Mouse (Mus musculus): ENCODE measurements at regions not wholly inside any gene's neighbourhood (a gene's known extent, or its start where the extent isn't known, plus 50 kb on each side); places are given as distances from the start of the nearest gene placed in this dataset.

GRCm38 (mm10) chr9:32923925-32924324 is 287.9 kb downstream of the Ets1 start:
- Histone ChIP-seq H3K4me3 (ENCODE audit: low read depth, low read length) (no peak overlapping the region), H3K9ac (replicated peaks) (no peak overlapping the region), H3K4me2 (ENCODE audit: low read depth, low read length) (no peak overlapping the region), H3K4me1 (ENCODE audit: insufficient read depth) (no peaks in the 10 kb centered on the region), H3K9me3 (ENCODE audit: low read length) (no peaks in the 10 kb centered on the region), H3K27me3 (ENCODE audit: insufficient read depth, low read length) (no peaks in the 10 kb centered on the region), H3K27ac (ENCODE audit: low read depth) (no peak overlapping the region), H3K36me3 (replicated peaks; ENCODE audit: insufficient read depth, low read length) (no peaks in the 10 kb centered on the region)
- no peak for ATAC-seq
- TF ChIP-seq CTCF (IDR thresholded peaks at IDR 0.05; ENCODE audit: low read depth) (no peak), EP300 (IDR thresholded peaks at IDR 0.05; ENCODE audit: low read depth) (no peak)
- DNase-seq: no peak

GRCm38 (mm10) chr9:32924333-32924886 is 288.4 kb downstream of the Ets1 start:
- no peak for TF ChIP-seq EP300 (IDR thresholded peaks at IDR 0.05; ENCODE audit: low read depth)
- TF ChIP-seq CTCF (IDR thresholded peaks at IDR 0.05; ENCODE audit: low read depth): no peak
- H3K27ac ChIP-seq (ENCODE audit: low read depth): no peak overlapping the region
- no peaks in the 10 kb centered on the region for H3K36me3 ChIP-seq (replicated peaks; ENCODE audit: insufficient read depth, low read length)
- no peak overlapping the region for H3K4me2 ChIP-seq (ENCODE audit: low read depth, low read length)
- no peaks in the 10 kb centered on the region for H3K9me3 ChIP-seq (ENCODE audit: low read length)
- DNase-seq (no peak), ATAC-seq (no peak)
- H3K4me1 ChIP-seq (ENCODE audit: insufficient read depth): no peaks in the 10 kb centered on the region
- 76% methylated on average over 7 of the region's 7 CpGs for WGBS (ENCODE audit: insufficient replicate concordance)
- H3K27me3 ChIP-seq (ENCODE audit: insufficient read depth, low read length): no peaks in the 10 kb centered on the region
- no peak overlapping the region for H3K9ac ChIP-seq (replicated peaks)
- no peak overlapping the region for H3K4me3 ChIP-seq (ENCODE audit: low read depth, low read length)

GRCm38 (mm10) chr9:32925036-32925435 is 289.0 kb downstream of the Ets1 start:
- no peak for DNase-seq
- Histone ChIP-seq H3K9ac (replicated peaks) (no peak overlapping the region), H3K27ac (ENCODE audit: low read depth) (no peak overlapping the region), H3K4me3 (ENCODE audit: low read depth, low read length) (no peak overlapping the region), H3K9me3 (ENCODE audit: low read length) (no peaks in the 10 kb centered on the region), H3K27me3 (ENCODE audit: insufficient read depth, low read length) (no peaks in the 10 kb centered on the region), H3K36me3 (replicated peaks; ENCODE audit: insufficient read depth, low read length) (no peaks in the 10 kb centered on the region), H3K4me1 (ENCODE audit: insufficient read depth) (no peaks in the 10 kb centered on the region), H3K4me2 (ENCODE audit: low read depth, low read length) (no peak overlapping the region)
- 77% methylated on average over 6 of the region's 6 CpGs for WGBS (ENCODE audit: insufficient replicate concordance)
- no peak for ATAC-seq
- TF ChIP-seq CTCF (IDR thresholded peaks at IDR 0.05; ENCODE audit: low read depth) (no peak), EP300 (IDR thresholded peaks at IDR 0.05; ENCODE audit: low read depth) (no peak)

- TF ChIP-seq CTCF (IDR thresholded peaks at IDR 0.05; ENCODE audit: low read depth) (no peak), EP300 (IDR thresholded peaks at IDR 0.05; ENCODE audit: low read depth) (no peak)
- Histone ChIP-seq H3K27me3 (ENCODE audit: insufficient read depth, low read length) (no peaks in the 10 kb centered on the region), H3K9ac (replicated peaks) (no peak overlapping the region), H3K4me1 (ENCODE audit: insufficient read depth) (no peaks in the 10 kb centered on the region), H3K27ac (ENCODE audit: low read depth) (no peak overlapping the region), H3K9me3 (ENCODE audit: low read length) (no peaks in the 10 kb centered on the region), H3K36me3 (replicated peaks; ENCODE audit: insufficient read depth, low read length) (no peaks in the 10 kb centered on the region), H3K4me3 (ENCODE audit: low read depth, low read length) (no peak overlapping the region), H3K4me2 (ENCODE audit: low read depth, low read length) (peak overlapping the region; percentile 6; the same call in 1 of the 2 replicates)
- ATAC-seq (no peak), DNase-seq (no peak)
- 57% methylated on average over 12 of the region's 12 CpGs for WGBS (ENCODE audit: insufficient replicate concordance)
These were observed 289.9 kb downstream of the Ets1 start for GRCm38 (mm10) chr9:32925720-32926595.

- ATAC-seq (no peak), DNase-seq (no peak)
- Histone ChIP-seq H3K36me3 (replicated peaks; ENCODE audit: insufficient read depth, low read length) (no peaks in the 10 kb centered on the region), H3K4me1 (ENCODE audit: insufficient read depth) (no peaks in the 10 kb centered on the region), H3K4me2 (ENCODE audit: low read depth, low read length) (no peak overlapping the region), H3K9ac (replicated peaks) (no peak overlapping the region), H3K9me3 (ENCODE audit: low read length) (no peaks in the 10 kb centered on the region), H3K4me3 (ENCODE audit: low read depth, low read length) (no peak overlapping the region), H3K27me3 (ENCODE audit: insufficient read depth, low read length) (no peaks in the 10 kb centered on the region), H3K27ac (ENCODE audit: low read depth) (no peak overlapping the region)
- no peak for TF ChIP-seq CTCF (IDR thresholded peaks at IDR 0.05; ENCODE audit: low read depth)
- no peak for TF ChIP-seq EP300 (IDR thresholded peaks at IDR 0.05; ENCODE audit: low read depth)
- WGBS (ENCODE audit: insufficient replicate concordance): 85% methylated on average over 1 of the region's 1 CpGs
These were observed 291.6 kb downstream of the Ets1 start for GRCm38 (mm10) chr9:32927656-32928055.

GRCm38 (mm10) chr9:32928289-32929000 is 292.4 kb downstream of the Ets1 start:
- Histone ChIP-seq H3K27ac (ENCODE audit: low read depth) (no peak overlapping the region), H3K4me2 (ENCODE audit: low read depth, low read length) (no peak overlapping the region), H3K4me3 (ENCODE audit: low read depth, low read length) (no peak overlapping the region), H3K9me3 (ENCODE audit: low read length) (no peaks in the 10 kb centered on the region), H3K4me1 (ENCODE audit: insufficient read depth) (no peaks in the 10 kb centered on the region), H3K27me3 (ENCODE audit: insufficient read depth, low read length) (no peaks in the 10 kb centered on the region), H3K36me3 (replicated peaks; ENCODE audit: insufficient read depth, low read length) (no peaks in the 10 kb centered on the region), H3K9ac (replicated peaks) (no peak overlapping the region)
- TF ChIP-seq CTCF (IDR thresholded peaks at IDR 0.05; ENCODE audit: low read depth) (no peak), EP300 (IDR thresholded peaks at IDR 0.05; ENCODE audit: low read depth) (no peak)
- DNase-seq: no peak
- no peak for ATAC-seq
- 76% methylated on average over 8 of the region's 8 CpGs for WGBS (ENCODE audit: insufficient replicate concordance)

All from liver, postnatal 0 days (tissue).